Mouse (Mus musculus): ENCODE results near the gene Il17d. TPM values are rescaled to one million over a fixed set of nuclear protein-coding genes. Genes with fewer than 3 reads are reported as not detected.

Il17d gene
- not detected for polyA plus RNA-seq (2017; shearing (Covaris generic))

DNA sequence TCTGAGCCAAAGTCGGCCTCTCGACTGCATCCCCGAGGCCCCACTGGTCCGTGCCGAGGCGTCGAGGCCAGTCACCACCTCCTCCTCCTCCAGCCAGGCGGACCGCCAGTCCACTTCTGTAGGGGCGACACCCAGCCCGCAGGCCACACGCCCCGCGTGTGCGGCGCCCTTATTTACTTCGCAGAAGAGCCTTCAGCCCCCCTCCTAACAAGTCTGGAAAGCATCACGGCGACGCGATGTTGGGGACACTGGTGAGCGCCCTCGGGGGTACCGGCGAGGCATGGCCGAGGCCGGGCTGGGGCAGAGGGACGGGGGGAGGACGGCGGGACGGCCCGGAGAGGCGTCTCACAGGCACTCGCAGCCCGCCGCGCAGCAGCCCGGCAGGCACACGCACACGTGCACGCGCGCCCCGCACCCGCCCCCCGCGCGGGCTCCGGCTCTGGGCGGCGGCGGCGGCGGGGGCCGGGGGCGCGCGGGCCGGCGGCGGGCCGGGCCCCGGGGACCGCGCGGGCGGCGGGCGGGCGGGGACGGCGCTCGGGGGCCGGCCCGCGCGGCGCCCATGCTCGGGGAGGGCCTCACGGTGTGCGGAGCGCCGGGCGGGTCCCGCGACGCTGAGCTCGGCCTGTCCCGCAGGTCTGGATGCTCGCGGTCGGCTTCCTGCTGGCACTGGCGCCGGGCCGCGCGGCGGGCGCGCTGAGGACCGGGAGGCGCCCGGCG, at the start of gene Il17d:
TSS of gene Il17d (plus strand) at position 107 of the 717 bp plus-strand sequence.

DNA sequence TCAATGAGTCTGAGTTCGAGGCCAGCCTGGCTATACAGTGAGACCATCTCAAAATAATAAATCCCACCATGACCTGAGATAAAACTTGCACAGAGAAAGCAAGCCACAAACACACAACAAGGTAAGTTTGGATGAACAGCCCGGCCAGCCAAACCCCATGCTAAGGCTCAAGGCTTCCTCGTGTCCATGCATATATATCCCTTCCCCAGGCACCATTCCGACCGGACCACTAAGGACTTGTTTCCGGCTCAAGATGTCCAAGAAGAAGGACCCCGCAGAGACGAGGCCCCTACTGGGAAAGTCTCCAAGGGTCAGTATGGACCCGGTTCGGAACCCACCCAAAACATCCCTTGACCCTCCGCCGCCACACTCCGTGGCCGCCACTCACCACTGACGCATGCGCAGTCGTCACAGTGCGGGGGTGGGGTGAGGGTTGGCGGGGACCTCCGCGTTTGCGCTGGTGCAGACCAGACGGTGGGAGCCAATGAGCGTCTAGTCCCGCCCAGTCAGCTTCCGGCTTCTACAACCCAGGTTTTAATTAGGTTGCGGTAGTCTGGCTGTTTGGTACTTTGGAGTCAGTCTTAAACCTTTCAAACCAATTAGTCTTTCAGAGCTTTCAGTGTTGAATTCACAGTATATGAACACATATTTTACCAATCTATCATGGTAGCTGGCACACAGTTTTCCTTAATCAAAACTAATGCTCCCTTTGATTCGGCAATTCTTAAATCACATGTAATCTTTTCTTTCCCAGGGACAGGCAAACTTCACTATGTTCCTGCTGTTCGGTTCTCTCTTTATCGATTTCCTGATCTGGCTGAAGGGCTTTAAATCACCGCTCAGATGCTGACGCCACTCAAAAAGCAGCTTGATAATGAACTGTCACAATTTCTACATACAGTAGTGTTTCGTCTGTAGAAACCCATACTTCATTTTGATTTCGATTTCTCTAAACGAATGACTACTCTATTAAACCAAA, 46.9 kb downstream of the Il17d start, which contains the start of gene Eef1akmt1:
TSS of gene Eef1akmt1 (minus strand) at position 458 of the 979 bp plus-strand sequence.

Other genes starting within 250 kb of the Il17d start
- gene Cryl1, start 126.2 kb upstream of the Il17d start, polyA plus RNA-seq (2017; shearing (Covaris generic)), result 13.7 TPM
- 0.67 TPM for gene Ift88, start 100.7 kb upstream of the Il17d start, polyA plus RNA-seq (2017; shearing (Covaris generic))
- gene Eef1akmt1, start 46.8 kb downstream of the Il17d start, polyA plus RNA-seq (2017; shearing (Covaris generic)), result 18.1 TPM
- gene Xpo4, start 140.7 kb downstream of the Il17d start, polyA plus RNA-seq (2017; shearing (Covaris generic)), result 39.6 TPM
- gene Gm49361, start 221.3 kb downstream of the Il17d start, polyA plus RNA-seq (2017; shearing (Covaris generic)), result not detected
- gene Lats2, start 233.6 kb downstream of the Il17d start, polyA plus RNA-seq (2017; shearing (Covaris generic)), result 82.2 TPM

Measured in effector memory CD4-positive, alpha-beta T cell, adult 7 months (primary cell).